Mouse (Mus musculus) CH12.LX (cell line): ENCODE results near the gene Rpusd4.

ENCODE experiments used
- BHLHE40 ChIP-seq: IDR thresholded peaks from 2 replicates; pipeline ENCODE4 v1.6.1; 2011; ENCODE audit warnings: mild to moderate bottlenecking, low read depth, low read length, improper control_type of control experiment
- CTCF ChIP-seq, 2 experiments: IDR thresholded peaks in 1 of 2; conservative IDR thresholded peaks in 1 of 2; 2 replicates each; pipeline ENCODE4 v1.5.1; 2011 to 2012; ENCODE audit warnings: low read depth in 2 of 2, low read length in 2 of 2, improper control_type of control experiment in 1 of 2, inconsistent platforms in 1 of 2, mild to moderate bottlenecking in 1 of 2, moderate library complexity in 1 of 2
- GABPA ChIP-seq: IDR thresholded peaks from 2 replicates; pipeline ENCODE4 v1.6.1; 2012; ENCODE audit warnings: low read depth, low read length, improper control_type of control experiment, inconsistent platforms; ENCODE audit not compliant: insufficient replicate concordance
- MAX ChIP-seq: IDR thresholded peaks from 2 replicates; pipeline ENCODE4 v1.6.1; 2011; ENCODE audit warnings: low read length, improper control_type of control experiment
- MEF2A ChIP-seq: IDR thresholded peaks from 2 replicates; pipeline ENCODE4 v1.6.1; 2014; ENCODE audit warnings: low read depth, mild to moderate bottlenecking, inconsistent platforms, low read length, improper control_type of control experiment, borderline replicate concordance
- NRF1 ChIP-seq: IDR thresholded peaks from 2 replicates; pipeline ENCODE4 v1.6.1; 2014; ENCODE audit warnings: low read depth, mild to moderate bottlenecking, inconsistent platforms, low read length, improper control_type of control experiment, moderate library complexity
- POLR2A ChIP-seq: IDR thresholded peaks from 2 replicates; pipeline ENCODE4 v1.6.1; 2011; ENCODE audit warnings: low read depth, mild to moderate bottlenecking, improper control_type of control experiment, low read length
- SMC3 ChIP-seq: IDR thresholded peaks from 2 replicates; pipeline ENCODE4 v1.6.1; 2011; ENCODE audit warnings: low read depth, low read length, improper control_type of control experiment
- TBP ChIP-seq: conservative IDR thresholded peaks from 2 replicates; pipeline ENCODE4 v1.6.1; 2011; ENCODE audit warnings: low read depth, low read length, improper control_type of control experiment
- TCF12 ChIP-seq: IDR thresholded peaks from 2 replicates; pipeline ENCODE4 v1.6.1; 2014; ENCODE audit warnings: low read depth, mild to moderate bottlenecking, inconsistent platforms, low read length, improper control_type of control experiment
- UBTF ChIP-seq: IDR thresholded peaks from 2 replicates; pipeline ENCODE4 v1.6.1; 2012; ENCODE audit warnings: low read depth, mild to moderate bottlenecking, inconsistent platforms, low read length, improper control_type of control experiment, moderate library complexity
- USF1 ChIP-seq: IDR thresholded peaks from 2 replicates; pipeline ENCODE4 v1.6.1; 2014; ENCODE audit warnings: low read depth, mild to moderate bottlenecking, inconsistent platforms, low read length, improper control_type of control experiment

DNA sequence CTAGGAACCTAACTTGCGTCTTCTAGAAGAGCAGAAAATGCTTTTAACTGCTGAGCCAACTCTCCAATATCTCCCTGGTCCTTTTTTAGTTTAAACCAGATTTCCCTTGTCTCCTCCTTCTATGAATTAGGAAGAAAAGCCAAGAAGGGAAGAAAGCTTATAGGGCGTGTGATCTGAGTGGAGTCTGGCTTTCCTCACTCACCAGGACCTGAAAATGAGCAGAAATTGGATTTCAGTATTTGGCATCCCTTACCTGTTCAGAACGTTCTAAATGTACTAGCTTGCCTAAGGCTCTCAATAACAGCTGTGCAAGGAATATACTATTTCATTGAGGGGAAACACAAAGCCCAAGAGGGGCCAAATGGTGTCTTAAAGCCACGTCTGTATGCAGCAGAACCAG is 16.7 kb downstream of the Rpusd4 start:
- no peak for TF ChIP-seq CTCF (conservative IDR thresholded peaks at IDR 0.05 in 1 of 2, IDR thresholded peaks at IDR 0.05 in 1 of 2; ENCODE audit: low read depth in 2 of 2, low read length in 2 of 2)
- no peak for TF ChIP-seq TCF12
- no peak for TF ChIP-seq MEF2A
- no peak for TF ChIP-seq POLR2A
- no peak for TF ChIP-seq BHLHE40
- TF ChIP-seq NRF1: no peak
- TF ChIP-seq GABPA: no peak
- no peak for TF ChIP-seq SMC3
- TF ChIP-seq USF1: no peak
- TF ChIP-seq TBP: no peak
- no peak for TF ChIP-seq MAX
- TF ChIP-seq UBTF: no peak
